Mouse (Mus musculus): Measurements from ENCODE around the gene 1700057G04Rik.

1700057G04Rik gene

DNA sequence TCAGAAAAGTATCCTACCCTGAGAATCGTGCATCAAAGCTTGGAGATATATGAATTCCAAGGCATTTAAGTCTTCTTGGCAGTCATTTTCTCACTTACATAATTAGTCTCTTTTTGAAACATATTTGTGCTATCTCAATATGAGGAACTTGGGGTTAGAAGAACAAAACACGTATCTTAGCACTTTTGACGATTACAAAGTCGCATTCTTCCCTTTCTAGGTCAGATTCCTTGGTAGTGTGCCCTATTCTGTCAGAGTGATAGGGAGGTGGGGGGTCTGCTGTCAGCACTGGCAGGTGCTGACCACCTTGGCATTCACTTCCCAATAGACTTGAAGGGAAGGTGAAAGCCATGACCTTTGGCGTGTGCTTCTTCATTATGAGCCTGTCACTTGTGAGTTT lies 93.5 kb downstream of the 1700057G04Rik start:
- no peak for DNase-seq
